Mouse (Mus musculus) spleen, postnatal 10 days (tissue): ENCODE measurements around the gene Tectb.
"Not testable (repeated sequence)": the region's sequence is repeated elsewhere in the genome, so short reads cannot be mapped to it uniquely, and the experiment has no call there.

ENCODE experiments used
- DNase-seq, 2 experiments: peaks; one replicate each; pipeline ENCODE4 v3.0.0; 2021 to 2022; ENCODE audit warnings: low spot score in 2 of 2

Tectb gene

DNA sequence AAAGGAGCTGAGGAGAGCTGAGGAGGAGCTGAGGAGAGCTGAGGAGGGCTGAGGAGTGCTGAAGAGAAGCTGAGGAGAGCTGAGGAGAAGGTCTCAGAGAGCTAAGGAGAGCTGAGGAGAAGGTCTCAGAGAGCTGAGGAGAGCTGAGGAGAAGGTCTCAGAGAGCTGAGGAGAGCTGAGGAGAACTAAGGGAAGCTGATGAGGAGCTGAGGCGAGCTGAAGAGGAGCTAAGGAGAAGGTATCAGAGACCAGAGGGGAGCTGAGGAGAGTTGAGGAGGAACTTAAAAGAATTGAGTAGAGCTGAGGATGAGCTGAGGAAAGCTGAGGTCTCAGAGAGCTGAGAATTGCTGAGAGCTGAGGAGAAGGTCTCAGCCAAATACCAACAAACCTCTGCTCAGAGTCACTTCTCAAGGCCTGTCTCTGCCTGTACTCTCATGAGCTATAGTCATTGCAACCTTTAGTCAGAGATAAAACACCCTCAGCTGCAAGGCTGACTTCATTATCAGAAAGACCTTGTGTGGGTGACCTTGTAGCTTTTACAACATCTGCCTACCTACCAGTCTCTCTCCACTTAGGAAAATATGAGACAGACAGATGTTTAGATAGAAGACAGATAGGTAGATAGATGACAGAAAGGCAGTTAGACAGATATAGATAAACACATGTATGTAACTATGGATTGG is 15.2 kb upstream of the Tectb start:
- DNase-seq = no peak

DNA sequence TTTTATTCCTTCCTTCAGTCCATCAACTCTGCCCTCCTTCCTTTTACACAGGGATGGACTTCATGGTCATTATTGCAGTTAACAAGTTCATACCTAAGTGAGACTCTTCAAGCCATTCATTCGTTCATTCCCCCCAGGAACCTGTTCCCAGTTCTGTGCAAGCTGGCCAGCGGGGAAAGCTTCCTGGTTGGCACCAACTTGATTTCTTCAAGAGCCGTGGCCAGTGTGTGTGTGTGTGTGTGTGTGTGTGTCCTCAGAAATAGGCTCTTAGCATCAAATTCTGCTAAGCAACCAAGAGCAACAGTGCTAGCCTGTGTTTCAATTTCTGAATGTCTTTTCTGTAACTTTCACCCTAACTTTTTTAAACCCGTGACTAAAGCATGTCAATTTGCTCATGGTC is 14.6 kb upstream of the Tectb start:
- DNase-seq = no peak

GRCm38 (mm10) chr19:55166741-55167140 is 13.8 kb upstream of the Tectb start:
- no peak for DNase-seq

- DNase-seq = no peak
Measured at GRCm38 (mm10) chr19:55167741-55168140, 12.8 kb upstream of the Tectb start.

DNA sequence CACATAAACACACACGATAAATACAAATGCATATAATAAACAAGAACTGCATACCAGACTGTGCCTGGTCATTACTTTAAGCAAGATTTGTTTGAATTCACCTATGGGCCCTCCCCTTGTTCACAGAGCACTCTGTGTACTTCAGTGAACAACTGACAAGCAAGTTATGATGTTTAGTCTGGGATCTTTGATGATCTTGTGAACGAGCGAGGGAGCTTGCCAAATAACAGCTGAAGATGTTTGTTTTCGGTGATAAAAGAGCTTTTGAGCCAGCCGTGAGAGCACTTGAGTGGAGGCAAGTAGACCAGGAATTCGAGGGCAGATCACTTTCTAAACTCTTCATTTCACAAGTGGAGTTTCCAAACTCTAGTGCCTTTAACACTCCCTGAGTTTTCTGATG is 12.2 kb upstream of the Tectb start:
- no peak for DNase-seq

- DNase-seq = not testable (repeated sequence)
Measured at GRCm38 (mm10) chr19:55169236-55169729, 11.2 kb upstream of the Tectb start.

GRCm38 (mm10) chr19:55170399-55170798 is 10.1 kb upstream of the Tectb start:
- DNase-seq = no peak

DNA sequence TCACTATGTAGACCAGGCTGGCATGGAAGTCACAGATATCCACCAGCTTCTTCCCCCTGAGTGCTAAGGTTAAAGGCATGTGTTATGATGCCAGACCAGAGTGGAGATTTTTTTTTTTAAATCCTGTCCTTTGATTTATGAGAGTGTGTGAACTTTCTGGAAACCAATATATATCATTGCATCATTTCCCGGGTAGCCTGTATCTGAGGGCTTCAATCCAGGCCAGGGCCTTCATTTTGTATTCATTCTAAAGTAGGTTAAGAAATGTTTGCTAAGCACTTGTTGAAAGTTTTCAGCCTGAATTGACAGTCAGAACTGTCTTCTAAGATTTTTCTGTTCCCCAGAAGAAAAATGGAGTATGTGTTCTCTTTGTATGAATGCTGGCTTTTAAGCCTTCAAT is 8.9 kb upstream of the Tectb start:
- no peak for DNase-seq

DNA sequence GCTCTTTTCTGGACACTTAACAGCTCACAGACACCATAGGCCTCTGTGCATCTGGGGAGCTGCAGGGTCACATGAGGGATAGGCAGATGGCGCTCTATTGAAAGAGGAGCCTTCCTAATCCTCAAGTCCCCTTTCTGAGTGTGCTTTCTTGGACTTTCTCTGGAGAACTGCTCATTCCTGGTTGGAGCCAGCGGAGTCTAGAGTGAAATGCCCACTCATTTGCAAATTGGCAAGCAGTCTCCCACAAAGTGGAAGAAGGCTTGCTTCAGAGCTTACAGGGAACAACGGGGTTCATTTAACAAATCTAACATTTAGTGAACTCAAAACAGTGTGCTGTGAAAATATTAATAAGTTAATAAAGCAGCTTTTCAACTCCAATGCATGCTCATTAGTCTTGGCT is 3.4 kb upstream of the Tectb start:
- no peak for DNase-seq

GRCm38 (mm10) chr19:55184442-55184841 is 3.9 kb downstream of the Tectb start:
- DNase-seq = no peak

DNA sequence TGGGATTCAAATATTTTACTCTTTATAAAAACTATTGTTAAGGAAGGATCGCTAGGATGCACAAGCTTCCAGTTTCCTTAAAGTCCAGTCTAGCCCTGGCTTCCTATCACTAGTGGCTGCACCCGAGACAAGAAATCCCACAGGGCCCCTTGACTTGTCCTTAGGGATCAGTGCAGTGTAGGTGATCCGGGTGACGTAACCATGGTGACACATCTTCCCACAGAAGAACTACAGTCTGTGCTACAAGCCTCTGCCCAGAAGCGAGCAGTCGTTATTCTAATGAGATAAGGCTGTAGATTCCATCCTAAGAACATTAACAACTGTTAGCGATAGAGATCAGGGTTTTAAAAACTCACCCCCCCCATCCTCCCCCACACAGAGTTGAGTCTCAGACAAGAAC is 4.5 kb downstream of the Tectb start:
- DNase-seq = no peak

GRCm38 (mm10) chr19:55185651-55186050 is 5.1 kb downstream of the Tectb start:
- no peak for DNase-seq

DNA sequence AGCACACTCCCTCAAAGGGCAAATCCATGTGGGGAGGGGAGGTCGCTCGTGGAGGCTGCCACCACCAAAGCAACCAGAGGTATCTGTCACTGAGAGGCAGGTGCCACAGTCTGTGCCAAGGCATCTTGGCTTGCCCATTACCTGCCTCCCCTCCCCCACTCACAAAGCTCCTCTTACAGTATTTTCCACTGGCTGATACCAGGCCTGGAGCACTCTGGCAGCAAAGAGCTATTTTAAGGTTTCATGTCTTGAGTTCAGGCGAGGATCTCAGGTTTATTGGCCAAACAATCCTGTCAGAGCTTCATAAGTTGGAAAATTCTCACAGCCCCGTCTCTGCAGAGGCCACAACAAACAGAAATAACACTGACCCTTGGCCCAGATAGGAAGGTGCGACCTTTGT is 9.5 kb downstream of the Tectb start:
- no peak for DNase-seq

- no peak for DNase-seq
Measured at GRCm38 (mm10) chr19:55191596-55191995, 11.1 kb downstream of the Tectb start.

- no peak for DNase-seq
Measured at GRCm38 (mm10) chr19:55192254-55192945, 11.9 kb downstream of the Tectb start.

- DNase-seq = no peak
Measured at GRCm38 (mm10) chr19:55193717-55194394, 13.3 kb downstream of the Tectb start.

- DNase-seq = no peak
Measured at GRCm38 (mm10) chr19:55194520-55195170, 14.1 kb downstream of the Tectb start.

GRCm38 (mm10) chr19:55195574-55195973 is 15.0 kb downstream of the Tectb start:
- no peak for DNase-seq

DNA sequence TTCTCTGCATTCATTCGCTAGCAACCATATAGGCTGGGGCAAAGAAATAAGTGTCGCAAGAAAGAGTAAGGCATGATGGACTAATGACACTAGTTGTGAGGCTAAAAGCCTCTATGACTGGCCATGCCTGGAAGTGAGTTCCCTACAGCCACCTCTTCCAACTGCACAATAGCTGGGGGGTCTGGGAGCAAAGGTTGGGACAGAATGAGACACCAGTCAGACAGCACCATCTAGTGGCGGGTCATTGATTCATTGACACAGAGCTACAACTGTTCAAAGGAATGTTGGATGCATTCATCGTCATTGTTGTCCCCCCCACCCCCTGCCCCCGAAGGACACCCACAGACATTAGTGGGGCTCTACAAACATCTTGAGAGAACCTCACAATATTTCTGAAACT is 17.8 kb downstream of the Tectb start:
- DNase-seq = peak in 1 of 2 experiments; percentile 61

DNA sequence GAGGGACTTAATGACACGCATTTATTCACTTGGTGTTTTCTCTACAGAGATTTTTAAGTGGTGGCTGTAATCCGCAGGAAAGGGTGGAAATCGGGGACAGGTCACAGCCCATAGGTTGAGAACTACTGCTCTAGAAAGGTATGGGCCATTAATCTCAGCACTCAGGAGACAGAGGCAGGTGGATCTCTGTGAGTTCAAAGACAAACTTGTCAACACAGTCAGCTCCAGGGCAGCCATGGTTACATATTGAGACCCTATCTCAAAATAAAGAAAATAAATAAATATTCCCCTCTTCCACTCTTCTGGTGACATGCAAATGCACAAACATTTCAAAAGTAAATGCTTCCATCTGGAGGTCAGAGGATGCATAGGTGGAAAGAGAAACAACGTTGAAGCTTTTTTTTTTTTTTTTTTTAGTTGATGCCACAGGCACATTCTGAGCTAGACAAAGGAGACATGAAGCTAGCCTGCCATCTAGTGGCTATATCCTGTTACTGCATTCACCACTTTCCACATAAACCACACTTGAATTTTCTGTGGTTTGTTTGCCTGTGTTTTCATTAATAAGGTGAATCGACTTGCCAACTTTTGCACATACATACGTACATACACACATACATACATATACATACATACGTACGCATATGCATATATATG is 26.1 kb downstream of the Tectb start:
- peak in 1 of 2 experiments; percentile 57 for DNase-seq

DNA sequence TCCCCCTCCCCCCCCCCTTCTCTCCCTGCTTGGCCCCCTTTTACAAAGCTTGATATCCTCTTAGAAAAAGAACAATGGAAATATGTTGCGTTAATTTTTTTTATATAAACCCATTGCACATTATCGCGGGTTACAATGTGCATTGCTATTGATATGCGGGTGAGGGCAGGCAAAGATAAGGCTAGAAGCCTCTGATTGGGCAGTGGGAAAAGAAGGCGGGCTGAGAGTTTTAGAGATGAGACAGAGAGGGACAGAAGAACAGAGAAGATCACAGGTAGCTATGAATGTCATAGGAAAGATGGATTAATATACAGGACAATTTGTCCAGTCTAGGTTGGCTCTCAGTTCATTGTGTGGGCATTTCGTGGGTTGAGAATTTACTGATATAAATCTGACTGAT is 26.7 kb downstream of the Tectb start:
- DNase-seq = peak in 1 of 2 experiments; percentile 28
